Mouse (Mus musculus) limb, embryonic 11.5 days (tissue): ENCODE data around the gene Anxa3. TPM values are rescaled to one million over a fixed set of nuclear protein-coding genes. Genes with fewer than 3 reads are reported as not detected.

Experiments used
- ATAC-seq: fragments of 200-750 bp; cut with Nextera tagmentation; 2 replicates; pipeline ENCODE4 v1.8.0; 2017; ENCODE audit warnings: low read depth; ENCODE audit not compliant: insufficient number of reproducible peaks, low FRiP score, low TSS enrichment
- DNase-seq: peaks from one replicate; pipeline ENCODE4 v3.0.0-alpha.2; 2015; ENCODE audit warnings: low spot score
- H3K27ac ChIP-seq: fragments of 300-500 bp; sonication (generic); replicated peaks from 2 replicates; pipeline ENCODE4 v1.5.1; 2014; ENCODE audit warnings: low read depth, mild to moderate bottlenecking, low read length
- H3K27me3 ChIP-seq: fragments of 300-500 bp; sonication (generic); 2 replicates; pipeline ENCODE4 v1.6.1; 2014; ENCODE audit warnings: mild to moderate bottlenecking, low read length, mixed read lengths; ENCODE audit not compliant: control insufficient read depth, insufficient read depth
- H3K36me3 ChIP-seq: fragments of 300-500 bp; sonication (generic); 2 replicates; pipeline ENCODE4 v1.6.1; 2014; ENCODE audit warnings: mild to moderate bottlenecking, low read length, moderate library complexity, mixed read lengths; ENCODE audit not compliant: control insufficient read depth, insufficient read depth
- H3K4me1 ChIP-seq: fragments of 300-500 bp; sonication (generic); 2 replicates; pipeline ENCODE4 v1.6.1; 2014; ENCODE audit warnings: low read length, mixed read lengths; ENCODE audit not compliant: control insufficient read depth, insufficient read depth
- H3K4me2 ChIP-seq: fragments of 300-500 bp; sonication (generic); 2 replicates; pipeline ENCODE4 v1.6.1; 2014; ENCODE audit warnings: low read depth, mild to moderate bottlenecking, moderate library complexity; ENCODE audit not compliant: severe bottlenecking
- H3K4me3 ChIP-seq: fragments of 300-500 bp; sonication (generic); 2 replicates; pipeline ENCODE4 v1.5.1; 2014; ENCODE audit warnings: low read depth, low read length
- H3K9ac ChIP-seq: fragments of 300-500 bp; sonication (generic); 2 replicates; pipeline ENCODE4 v1.6.1; 2014; ENCODE audit warnings: mild to moderate bottlenecking, low read length
- H3K9me3 ChIP-seq: fragments of 300-500 bp; sonication (generic); 2 replicates; pipeline ENCODE4 v1.6.1; 2016; ENCODE audit warnings: low read length; ENCODE audit not compliant: control insufficient read depth
- WGBS: fragments of 180-500 bp; shearing (Covaris S2); extraction: QIAGEN DNeasy Blood & Tissue Kit; methylation state at CpG from one replicate; pipeline ENCODE4 v1.1.7; 2014; 5-methylcytosine and 5-hydroxymethylcytosine counted together
- polyA plus RNA-seq: library from polyadenylated mRNA; unstranded; fragments of >200 nt; fragmentation: Nextera tagmentation; extraction: Ambion mirVana; gene quantifications from 2 replicates; pipeline ENCODE4 v1.2.1, GENCODE M21; 2014

The Anxa3 gene
- polyA plus RNA-seq, 1 experiment from 2014 or later, result 17.1 TPM

DNA sequence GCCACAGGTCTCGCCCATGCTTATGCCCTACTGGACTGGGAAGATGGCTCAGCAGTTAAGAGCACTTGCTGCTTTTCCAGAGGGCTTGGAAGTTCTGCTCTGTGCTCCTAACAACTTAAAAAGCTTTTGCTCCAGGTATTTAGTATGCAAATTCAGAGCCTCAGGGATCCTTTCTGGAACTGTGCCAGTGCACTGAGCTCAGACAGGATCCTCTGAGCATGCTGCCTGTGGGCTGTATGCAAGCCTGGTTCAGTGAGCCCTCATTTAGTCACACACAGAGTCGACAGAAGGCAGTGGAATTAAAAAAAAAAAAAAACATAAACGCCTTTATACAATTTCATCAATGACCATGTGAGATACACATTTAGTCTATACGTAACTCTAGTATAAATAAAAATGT lies 17.5 kb downstream of the Anxa3 start:
- no peaks in the 10 kb centered on the region for H3K36me3 ChIP-seq
- DNase-seq, result no peak
- no peak overlapping the region for H3K4me3 ChIP-seq
- WGBS, result 79% methylated on average over 4 of the region's 4 CpGs
- no peaks in the 10 kb centered on the region for H3K27me3 ChIP-seq
- ATAC-seq, result no peak
- no peak overlapping the region for H3K9ac ChIP-seq
- no peak overlapping the region for H3K4me2 ChIP-seq
- H3K4me1 ChIP-seq, result no peaks in the 10 kb centered on the region
- H3K27ac ChIP-seq, result no peak overlapping the region
- H3K9me3 ChIP-seq, result no peaks in the 10 kb centered on the region

DNA sequence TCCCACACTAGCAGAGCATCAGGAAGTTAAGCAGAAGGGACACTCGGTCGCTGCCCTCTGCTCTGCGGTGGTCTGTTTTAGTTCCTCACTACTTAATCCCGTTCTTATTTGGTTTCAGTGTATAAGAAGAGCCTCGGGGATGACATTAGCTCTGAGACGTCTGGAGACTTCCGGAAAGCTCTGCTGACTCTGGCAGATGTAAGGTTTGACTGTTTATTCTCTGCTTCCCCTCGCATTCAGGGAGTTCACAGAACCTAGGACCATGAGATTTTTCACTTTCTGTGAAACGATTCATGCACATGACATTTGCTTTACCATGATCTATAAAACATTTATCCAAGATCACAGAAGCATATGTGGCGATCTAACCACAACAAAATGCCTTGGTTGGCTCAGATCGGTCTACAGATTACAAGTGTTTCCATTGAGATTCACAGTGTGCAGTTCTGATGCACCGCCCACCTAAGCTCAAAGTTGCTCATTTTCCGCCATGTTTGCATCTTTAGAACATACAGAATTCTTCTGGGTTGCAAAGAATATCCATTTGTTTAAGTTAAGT lies 31.7 kb downstream of the Anxa3 start:
- Histone ChIP-seq H3K36me3 (no peaks in the 10 kb centered on the region), H3K9me3 (no peaks in the 10 kb centered on the region), H3K4me2 (no peak overlapping the region), H3K9ac (no peak overlapping the region), H3K27ac (no peak overlapping the region), H3K4me1 (no peaks in the 10 kb centered on the region), H3K27me3 (no peaks in the 10 kb centered on the region), H3K4me3 (no peak overlapping the region)
- WGBS, result 86% methylated on average over 13 of the region's 13 CpGs
- no peak for ATAC-seq
- no peak for DNase-seq

DNA sequence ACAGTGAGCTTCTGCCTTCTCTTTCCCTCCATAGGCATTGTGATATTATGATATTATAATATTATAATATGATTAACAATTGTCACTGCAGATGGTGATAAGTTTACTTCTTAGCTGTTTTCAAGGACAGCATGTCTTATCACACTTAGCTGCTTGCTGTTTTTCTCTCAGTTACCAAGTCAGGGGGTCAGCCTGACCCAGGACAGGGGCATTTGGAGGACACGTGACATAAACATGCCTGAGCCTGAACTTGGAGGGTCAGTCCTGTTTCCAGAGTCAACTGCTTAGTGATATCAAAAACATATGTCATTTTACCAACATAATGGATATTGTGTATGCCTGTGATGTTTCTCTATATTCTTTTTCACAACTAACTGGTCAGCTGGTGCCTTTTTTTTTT lies 34.0 kb downstream of the Anxa3 start:
- Histone ChIP-seq H3K4me3 (no peak overlapping the region), H3K36me3 (no peaks in the 10 kb centered on the region), H3K4me1 (no peaks in the 10 kb centered on the region), H3K9me3 (no peaks in the 10 kb centered on the region), H3K27me3 (no peaks in the 10 kb centered on the region), H3K27ac (no peak overlapping the region), H3K9ac (no peak overlapping the region), H3K4me2 (no peak overlapping the region)
- WGBS, result 49% methylated on average over 1 of the region's 1 CpGs
- DNase-seq (no peak), ATAC-seq (no peak)

DNA sequence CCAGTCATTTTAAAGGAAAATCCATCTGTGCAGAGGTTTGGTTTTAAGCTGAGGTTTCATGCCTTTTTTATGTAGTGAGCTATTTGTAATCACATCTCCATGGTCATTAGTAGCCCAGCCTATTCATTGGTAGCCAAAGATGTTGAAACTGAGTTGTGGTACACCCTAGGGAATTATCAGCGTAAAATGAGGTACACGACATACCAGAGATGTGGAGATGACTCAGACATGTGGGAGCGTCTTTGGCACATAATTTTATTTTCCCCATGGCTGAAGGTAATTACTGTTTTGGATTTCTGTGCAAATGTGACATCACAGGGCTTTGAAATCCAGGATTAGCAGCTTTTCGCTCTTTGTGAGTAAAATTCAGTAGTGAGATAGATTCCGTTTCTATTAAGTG lies 41.2 kb downstream of the Anxa3 start:
- DNase-seq (no peak), ATAC-seq (no peak)
- H3K27me3 ChIP-seq, result no peaks in the 10 kb centered on the region
- H3K9me3 ChIP-seq, result no peaks in the 10 kb centered on the region
- H3K9ac ChIP-seq, result no peak overlapping the region
- H3K4me2 ChIP-seq, result no peak overlapping the region
- H3K36me3 ChIP-seq, result no peaks in the 10 kb centered on the region
- no peak overlapping the region for H3K27ac ChIP-seq
- 90% methylated on average over 5 of the region's 5 CpGs for WGBS
- H3K4me1 ChIP-seq, result no peaks in the 10 kb centered on the region
- no peak overlapping the region for H3K4me3 ChIP-seq

DNA sequence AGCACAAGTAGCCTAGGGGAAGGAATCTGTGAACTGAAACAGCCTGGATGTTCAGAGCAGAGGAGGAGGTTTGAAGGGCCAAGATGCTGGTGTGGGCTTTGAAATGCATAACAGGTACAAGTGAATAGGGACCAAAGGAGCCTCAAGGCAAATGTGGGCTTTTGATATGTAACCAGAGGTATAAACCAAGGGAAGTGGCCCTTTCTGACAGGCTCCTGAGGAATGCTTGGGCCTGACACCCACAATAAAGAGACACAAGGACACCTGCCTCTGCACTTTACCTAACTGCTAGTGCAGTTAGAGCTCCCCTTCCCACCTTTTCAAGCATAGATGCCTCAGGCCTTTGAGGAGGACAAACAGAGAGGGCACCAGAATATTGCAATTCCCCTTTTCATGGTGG lies 54.8 kb downstream of the Anxa3 start:
- no peak for DNase-seq
- H3K27ac ChIP-seq, result no peak overlapping the region
- no peaks in the 10 kb centered on the region for H3K36me3 ChIP-seq
- no peak for ATAC-seq
- H3K9ac ChIP-seq, result no peak overlapping the region
- H3K4me1 ChIP-seq, result no peaks in the 10 kb centered on the region
- no peak overlapping the region for H3K4me2 ChIP-seq
- H3K9me3 ChIP-seq, result no peaks in the 10 kb centered on the region
- no peaks in the 10 kb centered on the region for H3K27me3 ChIP-seq
- H3K4me3 ChIP-seq, result no peak overlapping the region

DNA sequence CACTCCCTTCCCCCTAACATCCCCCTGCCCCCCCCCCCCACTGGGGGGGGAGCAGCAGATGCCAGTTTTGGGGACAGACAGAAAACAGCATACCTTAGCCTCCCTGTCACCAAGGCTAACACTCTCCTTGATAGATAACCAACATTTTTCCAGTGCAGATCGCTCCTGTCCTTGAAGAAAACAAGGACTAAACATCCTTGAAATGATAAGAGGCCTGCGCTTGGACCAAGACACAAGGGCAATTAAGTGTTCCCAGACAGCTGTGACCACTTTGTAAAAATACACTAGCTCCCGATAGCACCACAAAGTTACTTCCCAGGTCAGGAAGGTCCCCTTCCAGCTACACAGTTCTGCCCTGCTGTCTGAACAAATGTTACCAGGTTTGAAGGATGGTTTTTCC lies 55.2 kb downstream of the Anxa3 start:
- DNase-seq, result no peak
- Histone ChIP-seq H3K27ac (no peak overlapping the region), H3K9ac (no peak overlapping the region), H3K36me3 (no peaks in the 10 kb centered on the region), H3K4me1 (no peaks in the 10 kb centered on the region), H3K4me2 (no peak overlapping the region), H3K27me3 (no peaks in the 10 kb centered on the region), H3K9me3 (no peaks in the 10 kb centered on the region), H3K4me3 (no peak overlapping the region)
- ATAC-seq, result no peak
- 23% methylated on average over 3 of the region's 3 CpGs for WGBS

DNA sequence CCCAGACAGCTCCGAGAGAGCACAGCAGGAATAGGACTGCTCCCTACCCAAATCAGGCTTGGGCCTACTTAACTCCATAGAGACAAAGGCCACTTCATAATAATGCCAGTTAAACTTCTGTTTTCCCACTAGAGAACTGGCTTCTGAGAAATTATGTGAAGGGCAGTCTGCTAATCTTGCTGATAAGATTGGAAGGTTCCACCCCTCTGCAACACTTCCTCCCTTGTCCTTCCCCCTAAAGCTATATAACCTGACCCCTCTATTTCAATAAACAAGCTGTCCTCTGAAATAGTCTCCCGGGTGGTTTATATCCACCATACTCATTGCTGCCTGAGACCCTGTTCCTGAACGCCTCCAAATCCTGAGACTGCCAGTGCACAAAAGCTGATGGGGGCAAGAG lies 56.1 kb downstream of the Anxa3 start:
- no peak overlapping the region for H3K27ac ChIP-seq
- no peak overlapping the region for H3K4me3 ChIP-seq
- DNase-seq (no peak), ATAC-seq (no peak)
- no peaks in the 10 kb centered on the region for H3K4me1 ChIP-seq
- no peak overlapping the region for H3K4me2 ChIP-seq
- H3K9me3 ChIP-seq, result no peaks in the 10 kb centered on the region
- no peaks in the 10 kb centered on the region for H3K36me3 ChIP-seq
- H3K27me3 ChIP-seq, result no peaks in the 10 kb centered on the region
- WGBS, result 54% methylated on average over 3 of the region's 3 CpGs
- H3K9ac ChIP-seq, result no peak overlapping the region

DNA sequence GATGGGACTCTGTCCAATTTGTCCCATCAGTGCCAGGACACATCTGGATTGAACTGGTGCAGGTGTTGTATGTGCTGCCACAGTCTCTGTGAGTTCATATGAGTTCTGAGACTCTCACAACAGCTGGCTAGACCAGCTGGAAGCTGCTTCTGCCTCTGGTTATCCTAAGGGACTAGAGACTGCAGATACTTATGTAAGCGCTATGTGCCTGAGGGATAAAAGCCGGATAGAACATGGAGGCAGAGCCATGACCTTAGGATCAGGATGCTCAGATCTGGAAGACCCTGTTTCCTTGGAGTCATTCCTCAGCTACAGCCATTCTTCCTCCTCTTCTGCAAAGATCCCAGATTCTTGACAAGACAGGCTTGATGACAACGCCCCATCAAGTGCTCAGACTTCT lies 60.3 kb downstream of the Anxa3 start:
- DNase-seq, result no peak
- Histone ChIP-seq H3K9ac (no peak overlapping the region), H3K36me3 (no peaks in the 10 kb centered on the region), H3K27me3 (no peaks in the 10 kb centered on the region), H3K4me3 (no peak overlapping the region), H3K4me2 (no peak overlapping the region), H3K27ac (no peak overlapping the region), H3K4me1 (no peaks in the 10 kb centered on the region), H3K9me3 (no peaks in the 10 kb centered on the region)
- 89% methylated on average over 3 of the region's 3 CpGs for WGBS
- no peak for ATAC-seq

DNA sequence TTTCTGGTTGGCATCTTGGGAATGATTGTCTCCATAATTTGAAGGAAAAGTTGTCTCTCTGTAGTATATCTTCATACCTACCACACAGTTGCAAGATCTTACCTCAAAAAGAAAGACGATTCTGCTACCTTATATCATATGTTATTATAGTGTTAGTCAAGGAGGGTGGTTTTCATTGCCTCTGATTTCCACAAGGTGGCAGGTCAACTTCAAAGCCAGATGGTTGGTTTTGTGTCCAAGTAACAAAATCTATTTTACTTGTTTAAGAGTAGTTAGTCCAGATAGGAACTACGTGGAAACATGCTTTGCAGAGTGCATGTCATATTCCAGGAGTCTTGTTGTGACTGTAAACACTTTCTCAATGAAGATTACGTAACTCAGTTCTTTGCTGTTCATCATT lies 61.2 kb downstream of the Anxa3 start:
- no peaks in the 10 kb centered on the region for H3K9me3 ChIP-seq
- no peaks in the 10 kb centered on the region for H3K27me3 ChIP-seq
- ATAC-seq (no peak), DNase-seq (no peak)
- no peak overlapping the region for H3K4me3 ChIP-seq
- no peaks in the 10 kb centered on the region for H3K4me1 ChIP-seq
- H3K36me3 ChIP-seq, result no peaks in the 10 kb centered on the region
- H3K4me2 ChIP-seq, result no peak overlapping the region
- 83% methylated on average over 3 of the region's 3 CpGs for WGBS
- H3K27ac ChIP-seq, result no peak overlapping the region
- no peak overlapping the region for H3K9ac ChIP-seq
